Mouse (Mus musculus): Measurements from ENCODE around the gene Sobp. TPM values are rescaled to one million over a fixed set of nuclear protein-coding genes. Genes with fewer than 3 reads are reported as not detected.

Sobp gene
- polyA plus RNA-seq, 1 experiment from 2014 or later = 2.4 TPM

GRCm38 (mm10) chr10:43006534-43006933 is 167.8 kb downstream of the Sobp start:
- WGBS (ENCODE audit: insufficient replicate concordance) = 74% methylated on average over 4 of the region's 4 CpGs
- Histone ChIP-seq H3K27me3 (ENCODE audit: control insufficient read depth, insufficient read depth, low read length) (no peaks in the 10 kb centered on the region), H3K9ac (ENCODE audit: low read depth, low read length) (no peak overlapping the region), H3K4me2 (no peak overlapping the region), H3K9me3 (replicated peaks; ENCODE audit: control insufficient read depth, low read length) (no peaks in the 10 kb centered on the region), H3K27ac (ENCODE audit: low read depth, low read length) (peak overlapping the region; percentile 29; the same call in 1 of the 2 replicates), H3K36me3 (ENCODE audit: control insufficient read depth, insufficient read depth, low read length) (no peaks in the 10 kb centered on the region), H3K4me3 (ENCODE audit: low read depth, low read length) (no peak overlapping the region), H3K4me1 (ENCODE audit: control insufficient read depth, insufficient read depth, low read length) (peaks cover 8% of the 10 kb centered on the region; the same call in 1 of the 2 replicates)
- ATAC-seq (replicated peaks; ENCODE audit: insufficient number of reproducible peaks, low FRiP score, low TSS enrichment) = no peak

DNA sequence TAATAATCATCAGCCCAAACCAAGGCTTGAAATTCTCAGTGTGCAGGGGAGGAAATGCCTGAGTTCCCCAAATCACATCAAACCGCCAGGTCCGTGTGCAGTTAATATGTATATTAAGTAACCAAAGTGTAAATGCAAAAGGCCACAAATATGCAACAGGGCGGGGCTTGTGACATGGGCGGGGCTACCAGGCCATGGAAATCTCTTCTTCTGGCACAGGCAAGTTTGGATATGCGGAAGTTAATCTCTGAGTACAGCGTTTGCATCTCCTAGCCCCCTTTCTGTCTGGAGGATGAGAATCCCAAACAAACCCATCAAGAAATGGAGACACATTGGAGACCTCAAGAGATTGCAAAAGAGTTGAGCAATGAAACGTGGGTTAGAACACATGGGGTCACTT is 168.7 kb downstream of the Sobp start:
- 79% methylated on average over 7 of the region's 7 CpGs for WGBS (ENCODE audit: insufficient replicate concordance)
- H3K27me3 ChIP-seq (ENCODE audit: control insufficient read depth, insufficient read depth, low read length) = no peaks in the 10 kb centered on the region
- H3K4me2 ChIP-seq = no peak overlapping the region
- H3K9me3 ChIP-seq (replicated peaks; ENCODE audit: control insufficient read depth, low read length) = no peaks in the 10 kb centered on the region
- peaks cover 8% of the 10 kb centered on the region; the same call in 1 of the 2 replicates for H3K4me1 ChIP-seq (ENCODE audit: control insufficient read depth, insufficient read depth, low read length)
- no peak overlapping the region for H3K4me3 ChIP-seq (ENCODE audit: low read depth, low read length)
- no peak overlapping the region for H3K9ac ChIP-seq (ENCODE audit: low read depth, low read length)
- no peaks in the 10 kb centered on the region for H3K36me3 ChIP-seq (ENCODE audit: control insufficient read depth, insufficient read depth, low read length)
- no peak overlapping the region for H3K27ac ChIP-seq (ENCODE audit: low read depth, low read length)
- ATAC-seq (replicated peaks; ENCODE audit: insufficient number of reproducible peaks, low FRiP score, low TSS enrichment) = no peak

DNA sequence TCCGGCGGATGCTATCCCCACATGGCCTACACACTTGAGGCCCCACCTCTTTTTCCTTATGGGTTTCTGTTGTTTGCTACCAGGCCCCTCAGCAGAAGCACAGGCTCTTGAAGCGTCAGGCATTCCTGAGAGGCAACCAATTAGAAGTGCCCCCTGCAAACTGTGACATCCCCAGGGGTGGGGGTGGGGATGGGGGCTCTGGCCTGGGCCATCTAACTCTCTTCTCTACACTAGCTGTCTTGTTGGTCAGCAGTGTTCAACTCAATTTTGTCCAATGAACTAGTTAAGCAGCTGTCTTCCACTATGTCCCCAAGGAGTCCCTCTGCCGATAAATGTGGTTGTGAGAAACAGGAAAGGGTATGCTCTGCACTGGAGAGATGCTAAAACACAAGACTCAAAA is 169.3 kb downstream of the Sobp start:
- no peak overlapping the region for H3K4me3 ChIP-seq (ENCODE audit: low read depth, low read length)
- H3K27ac ChIP-seq (ENCODE audit: low read depth, low read length) = no peak overlapping the region
- H3K9me3 ChIP-seq (replicated peaks; ENCODE audit: control insufficient read depth, low read length) = no peaks in the 10 kb centered on the region
- no peaks in the 10 kb centered on the region for H3K27me3 ChIP-seq (ENCODE audit: control insufficient read depth, insufficient read depth, low read length)
- peaks cover 8% of the 10 kb centered on the region; the same call in 1 of the 2 replicates for H3K4me1 ChIP-seq (ENCODE audit: control insufficient read depth, insufficient read depth, low read length)
- no peak overlapping the region for H3K4me2 ChIP-seq
- H3K36me3 ChIP-seq (ENCODE audit: control insufficient read depth, insufficient read depth, low read length) = no peaks in the 10 kb centered on the region
- WGBS (ENCODE audit: insufficient replicate concordance) = 56% methylated on average over 4 of the region's 4 CpGs
- no peak for ATAC-seq (replicated peaks; ENCODE audit: insufficient number of reproducible peaks, low FRiP score, low TSS enrichment)
- H3K9ac ChIP-seq (ENCODE audit: low read depth, low read length) = no peak overlapping the region

DNA sequence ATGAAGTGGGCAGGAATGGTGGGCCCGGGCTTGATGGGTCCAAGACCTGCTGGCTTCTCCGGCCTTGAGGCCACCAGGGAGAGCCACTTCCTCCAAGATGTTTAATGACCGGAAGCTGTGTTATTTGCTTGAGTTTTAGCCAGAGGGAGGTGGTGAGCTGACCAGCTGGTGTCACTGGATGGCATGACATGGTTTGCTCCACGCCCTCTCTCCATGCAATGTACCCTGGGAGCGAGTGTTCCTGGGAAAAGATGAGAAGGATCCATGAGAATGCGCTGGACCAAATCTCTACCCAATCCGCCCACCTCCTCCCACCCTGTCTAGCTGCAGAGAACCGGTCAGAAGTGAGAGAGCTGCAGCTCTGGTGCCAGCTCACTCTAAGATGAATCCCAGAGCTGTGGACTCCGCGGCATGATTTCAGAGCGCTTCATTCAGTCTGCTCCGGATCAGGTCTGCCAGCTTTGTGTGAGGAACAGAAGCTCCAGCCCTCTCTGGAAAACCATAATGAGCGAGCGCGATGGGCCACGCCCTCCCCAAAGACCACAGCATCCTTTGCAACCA is 170.1 kb downstream of the Sobp start:
- 80% methylated on average over 16 of the region's 16 CpGs for WGBS (ENCODE audit: insufficient replicate concordance)
- Histone ChIP-seq H3K9me3 (replicated peaks; ENCODE audit: control insufficient read depth, low read length) (no peaks in the 10 kb centered on the region), H3K4me2 (no peak overlapping the region), H3K9ac (ENCODE audit: low read depth, low read length) (no peak overlapping the region), H3K27ac (ENCODE audit: low read depth, low read length) (no peak overlapping the region), H3K27me3 (ENCODE audit: control insufficient read depth, insufficient read depth, low read length) (no peaks in the 10 kb centered on the region), H3K4me1 (ENCODE audit: control insufficient read depth, insufficient read depth, low read length) (peaks cover 8% of the 10 kb centered on the region; the same call in 1 of the 2 replicates), H3K4me3 (ENCODE audit: low read depth, low read length) (no peak overlapping the region), H3K36me3 (ENCODE audit: control insufficient read depth, insufficient read depth, low read length) (no peaks in the 10 kb centered on the region)
- ATAC-seq (replicated peaks; ENCODE audit: insufficient number of reproducible peaks, low FRiP score, low TSS enrichment) = no peak

- peaks cover 8% of the 10 kb centered on the region; the same call in 1 of the 2 replicates for H3K4me1 ChIP-seq (ENCODE audit: control insufficient read depth, insufficient read depth, low read length)
- no peaks in the 10 kb centered on the region for H3K27me3 ChIP-seq (ENCODE audit: control insufficient read depth, insufficient read depth, low read length)
- no peaks in the 10 kb centered on the region for H3K36me3 ChIP-seq (ENCODE audit: control insufficient read depth, insufficient read depth, low read length)
- H3K27ac ChIP-seq (ENCODE audit: low read depth, low read length) = no peak overlapping the region
- peak overlapping the region; percentile 93; the same call in 1 of the 2 replicates for H3K4me2 ChIP-seq
- WGBS (ENCODE audit: insufficient replicate concordance) = 47% methylated on average over 5 of the region's 5 CpGs
- H3K4me3 ChIP-seq (ENCODE audit: low read depth, low read length) = no peak overlapping the region
- no peak for ATAC-seq (replicated peaks; ENCODE audit: insufficient number of reproducible peaks, low FRiP score, low TSS enrichment)
- H3K9me3 ChIP-seq (replicated peaks; ENCODE audit: control insufficient read depth, low read length) = no peaks in the 10 kb centered on the region
- H3K9ac ChIP-seq (ENCODE audit: low read depth, low read length) = no peak overlapping the region
Observed at GRCm38 (mm10) chr10:43003466-43003757, 170.9 kb downstream of the Sobp start.

GRCm38 (mm10) chr10:43002721-43003465 is 171.4 kb downstream of the Sobp start:
- Histone ChIP-seq H3K9ac (ENCODE audit: low read depth, low read length) (peak overlapping the region; percentile 63), H3K4me2 (peak overlapping the region; percentile 93), H3K4me1 (ENCODE audit: control insufficient read depth, insufficient read depth, low read length) (peaks cover 5% of the 10 kb centered on the region; the same call in 1 of the 2 replicates), H3K36me3 (ENCODE audit: control insufficient read depth, insufficient read depth, low read length) (no peaks in the 10 kb centered on the region), H3K9me3 (replicated peaks; ENCODE audit: control insufficient read depth, low read length) (no peaks in the 10 kb centered on the region), H3K27ac (ENCODE audit: low read depth, low read length) (no peak overlapping the region), H3K4me3 (ENCODE audit: low read depth, low read length) (peak overlapping the region; percentile 47), H3K27me3 (ENCODE audit: control insufficient read depth, insufficient read depth, low read length) (no peaks in the 10 kb centered on the region)
- no peak for ATAC-seq (replicated peaks; ENCODE audit: insufficient number of reproducible peaks, low FRiP score, low TSS enrichment)
- whole genome bisulfite sequencing (ENCODE audit: insufficient replicate concordance) = 7% methylated on average over 25 of the region's 25 CpGs

DNA sequence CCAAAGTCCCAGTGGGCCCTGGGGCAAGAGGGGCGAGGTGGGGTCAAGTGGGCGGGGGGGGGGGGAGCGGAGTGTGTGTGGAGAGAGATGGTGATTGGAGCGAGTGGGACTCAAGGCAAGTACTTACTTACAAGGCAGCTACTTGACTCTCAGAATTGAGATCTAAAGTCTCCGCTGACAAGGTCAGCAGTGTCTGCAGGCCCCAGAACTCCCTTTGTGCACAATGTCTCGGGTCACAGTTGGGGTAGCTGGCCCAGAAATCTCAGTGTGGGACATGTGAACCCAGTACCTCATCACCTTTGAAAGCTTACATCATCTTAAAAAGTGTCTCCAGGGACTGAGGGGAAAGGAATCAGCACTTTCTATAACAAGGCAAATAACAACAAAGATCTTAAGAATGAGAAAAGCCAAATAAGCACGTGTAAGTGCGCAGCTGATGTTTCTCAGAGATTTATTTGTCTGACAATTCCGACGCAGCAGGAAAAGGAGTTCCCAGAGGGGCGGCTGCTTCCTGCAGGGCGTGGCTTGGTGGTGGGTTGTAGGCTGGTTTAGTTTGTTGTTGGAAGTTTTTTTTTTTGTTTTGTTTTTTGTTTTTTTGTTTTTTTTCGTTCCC is 172.2 kb downstream of the Sobp start:
- Histone ChIP-seq H3K4me2 (peak overlapping the region; percentile 93), H3K9ac (ENCODE audit: low read depth, low read length) (peak overlapping the region; percentile 63), H3K4me1 (ENCODE audit: control insufficient read depth, insufficient read depth, low read length) (peaks cover 5% of the 10 kb centered on the region; the same call in 1 of the 2 replicates), H3K27me3 (ENCODE audit: control insufficient read depth, insufficient read depth, low read length) (no peaks in the 10 kb centered on the region), H3K36me3 (ENCODE audit: control insufficient read depth, insufficient read depth, low read length) (no peaks in the 10 kb centered on the region), H3K4me3 (ENCODE audit: low read depth, low read length) (peak overlapping the region; percentile 47), H3K9me3 (replicated peaks; ENCODE audit: control insufficient read depth, low read length) (no peaks in the 10 kb centered on the region), H3K27ac (ENCODE audit: low read depth, low read length) (no peak overlapping the region)
- no peak for ATAC-seq (replicated peaks; ENCODE audit: insufficient number of reproducible peaks, low FRiP score, low TSS enrichment)
- WGBS (ENCODE audit: insufficient replicate concordance) = 6% methylated on average over 13 of the region's 13 CpGs

DNA sequence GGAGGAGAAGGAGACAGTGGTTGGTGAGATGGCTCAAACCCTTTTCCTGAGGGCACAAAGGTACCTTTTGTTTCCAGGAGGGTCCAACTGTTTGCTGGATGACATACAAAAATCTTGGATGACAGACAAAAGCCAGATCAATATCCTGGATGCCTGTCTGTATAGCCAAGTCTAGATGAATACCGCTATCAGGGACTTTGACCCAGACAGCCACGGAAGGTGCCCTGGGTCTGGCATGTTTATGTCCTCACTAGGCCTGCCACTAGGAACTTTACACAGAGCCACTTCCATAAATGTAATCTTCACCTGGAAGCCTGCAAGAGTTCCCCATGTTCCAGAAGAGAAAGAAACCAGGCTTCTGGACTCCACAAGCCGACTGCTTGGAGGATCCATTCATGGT is 172.9 kb downstream of the Sobp start:
- 62% methylated on average over 3 of the region's 3 CpGs for WGBS (ENCODE audit: insufficient replicate concordance)
- H3K27ac ChIP-seq (ENCODE audit: low read depth, low read length) = no peak overlapping the region
- no peak overlapping the region for H3K4me3 ChIP-seq (ENCODE audit: low read depth, low read length)
- no peaks in the 10 kb centered on the region for H3K27me3 ChIP-seq (ENCODE audit: control insufficient read depth, insufficient read depth, low read length)
- no peak overlapping the region for H3K9ac ChIP-seq (ENCODE audit: low read depth, low read length)
- ATAC-seq (replicated peaks; ENCODE audit: insufficient number of reproducible peaks, low FRiP score, low TSS enrichment) = no peak
- no peaks in the 10 kb centered on the region for H3K9me3 ChIP-seq (replicated peaks; ENCODE audit: control insufficient read depth, low read length)
- H3K36me3 ChIP-seq (ENCODE audit: control insufficient read depth, insufficient read depth, low read length) = no peaks in the 10 kb centered on the region
- H3K4me2 ChIP-seq = no peak overlapping the region
- H3K4me1 ChIP-seq (ENCODE audit: control insufficient read depth, insufficient read depth, low read length) = peaks cover 5% of the 10 kb centered on the region; the same call in 1 of the 2 replicates

Measured in heart, embryonic 11.5 days (tissue).